Mouse (Mus musculus) heart, embryonic 14.5 days (tissue): ENCODE data around the gene Nat8f5. TPM values are rescaled to one million over a fixed set of nuclear protein-coding genes. Genes with fewer than 3 reads are reported as not detected.
"Not testable (repeated sequence)": the region's sequence is repeated elsewhere in the genome, so short reads cannot be mapped to it uniquely, and the experiment has no call there.

Source experiments
- ATAC-seq: fragments of 200-750 bp; cut with Nextera tagmentation; 2 replicates; pipeline ENCODE4 v1.8.0; 2017; ENCODE audit warnings: low read depth, moderate TSS enrichment; ENCODE audit not compliant: insufficient number of reproducible peaks, insufficient read depth, low FRiP score
- H3K27ac ChIP-seq, 2 experiments: fragments of 200-500 bp in 1 of 2; fragments of 300-500 bp in 1 of 2; sonication (generic) in 1 of 2; replicated peaks in 1 of 2; 2 replicates each; pipeline ENCODE4 v1.5.1; 2012 to 2014; ENCODE audit warnings: low read depth in 2 of 2, low read length in 2 of 2, control low read depth in 1 of 2, mild to moderate bottlenecking in 1 of 2, mixed read lengths in 1 of 2; ENCODE audit not compliant: control insufficient read depth in 1 of 2, insufficient read depth in 1 of 2
- H3K27me3 ChIP-seq: fragments of 300-500 bp; sonication (generic); 2 replicates; pipeline ENCODE4 v1.6.1; 2014; ENCODE audit warnings: mild to moderate bottlenecking, low read length, control low read depth; ENCODE audit not compliant: control insufficient read depth, insufficient read depth
- H3K36me3 ChIP-seq: fragments of 300-500 bp; sonication (generic); 2 replicates; pipeline ENCODE4 v1.6.1; 2014; ENCODE audit warnings: mild to moderate bottlenecking, control low read depth, low read length, mixed read lengths; ENCODE audit not compliant: control insufficient read depth, insufficient read depth
- H3K4me1 ChIP-seq, 2 experiments: fragments of 200-500 bp in 1 of 2; fragments of 300-500 bp in 1 of 2; sonication (generic) in 1 of 2; 2 replicates each; pipeline ENCODE4 v1.6.1; 2012 to 2014; ENCODE audit warnings: low read length in 2 of 2, control low read depth in 1 of 2, mixed read lengths in 1 of 2; ENCODE audit not compliant: control insufficient read depth in 2 of 2, insufficient read depth in 2 of 2
- H3K4me2 ChIP-seq: fragments of 300-500 bp; sonication (generic); 2 replicates; pipeline ENCODE4 v1.6.1; 2014; ENCODE audit warnings: mild to moderate bottlenecking, low read length
- H3K4me3 ChIP-seq, 2 experiments: fragments of 200-500 bp in 1 of 2; fragments of 300-500 bp in 1 of 2; sonication (generic) in 1 of 2; 2 replicates each; pipeline ENCODE4 v1.5.1; 2012 to 2014; ENCODE audit warnings: low read length in 2 of 2, mild to moderate bottlenecking in 2 of 2, control low read depth in 1 of 2, low read depth in 1 of 2, moderate library complexity in 1 of 2; ENCODE audit not compliant: control insufficient read depth in 1 of 2, insufficient read depth in 1 of 2
- H3K9ac ChIP-seq: fragments of 300-500 bp; sonication (generic); 2 replicates; pipeline ENCODE4 v1.6.1; 2014; ENCODE audit warnings: mild to moderate bottlenecking, low read length
- H3K9me3 ChIP-seq: fragments of 300-500 bp; sonication (generic); 2 replicates; pipeline ENCODE4 v1.6.1; 2016; ENCODE audit warnings: low read length, control low read depth; ENCODE audit not compliant: control insufficient read depth
- WGBS: fragments of 180-500 bp; shearing (Covaris S2); extraction: QIAGEN DNeasy Blood & Tissue Kit; methylation state at CpG from one replicate; pipeline ENCODE4 v1.1.7; 2014; 5-methylcytosine and 5-hydroxymethylcytosine counted together
- polyA plus RNA-seq: library from polyadenylated mRNA; unstranded; fragments of >200 nt; fragmentation: Nextera tagmentation; extraction: Ambion mirVana; gene quantifications from 2 replicates; pipeline ENCODE4 v1.2.1, GENCODE M21; 2014

The Nat8f5 gene
- polyA plus RNA-seq, 1 experiment from 2014 or later = not detected

- 32% methylated on average over 1 of the region's 1 CpGs for WGBS
These were observed 26.1 kb upstream of the Nat8f5 start for GRCm38 (mm10) chr6:85846921-85847320.

GRCm38 (mm10) chr6:85843677-85844458 lies 23.1 kb upstream of the Nat8f5 start:
- not testable (repeated sequence) for H3K4me2 ChIP-seq, H3K4me3 ChIP-seq, H3K4me1 ChIP-seq, ATAC-seq, H3K27me3 ChIP-seq, H3K9ac ChIP-seq, H3K36me3 ChIP-seq, H3K27ac ChIP-seq, H3K9me3 ChIP-seq
- WGBS = 68% methylated on average over 25 of the region's 25 CpGs

More at GRCm38 (mm10) chr6:85846921-85847320, 26.1 kb upstream of the Nat8f5 start:
- H3K27ac ChIP-seq = no peak overlapping the region
- H3K36me3 ChIP-seq = no peaks in the 10 kb centered on the region
- no peaks in the 10 kb centered on the region for H3K27me3 ChIP-seq
- H3K9ac ChIP-seq = no peak overlapping the region
- no peak for ATAC-seq
- H3K4me2 ChIP-seq = no peak overlapping the region
- no peak overlapping the region for H3K4me3 ChIP-seq
- H3K4me1 ChIP-seq = no peaks in the 10 kb centered on the region
- no peaks in the 10 kb centered on the region for H3K9me3 ChIP-seq

GRCm38 (mm10) chr6:85839982-85840381 lies 19.2 kb upstream of the Nat8f5 start:
- ATAC-seq = no peak
- no peaks in the 10 kb centered on the region for H3K4me1 ChIP-seq
- no peaks in the 10 kb centered on the region for H3K27me3 ChIP-seq
- H3K9me3 ChIP-seq = no peaks in the 10 kb centered on the region
- H3K9ac ChIP-seq = no peak overlapping the region
- H3K27ac ChIP-seq = no peak overlapping the region
- no peak overlapping the region for H3K4me2 ChIP-seq
- no peak overlapping the region for H3K4me3 ChIP-seq
- no peaks in the 10 kb centered on the region for H3K36me3 ChIP-seq
- 65% methylated on average over 4 of the region's 4 CpGs for WGBS

GRCm38 (mm10) chr6:85838674-85839073 lies 17.9 kb upstream of the Nat8f5 start:
- Histone ChIP-seq H3K9me3 (no peaks in the 10 kb centered on the region), H3K36me3 (no peaks in the 10 kb centered on the region), H3K4me3 (no peak overlapping the region), H3K27me3 (no peaks in the 10 kb centered on the region), H3K27ac (no peak overlapping the region), H3K4me2 (no peak overlapping the region), H3K4me1 (no peaks in the 10 kb centered on the region), H3K9ac (no peak overlapping the region)
- 80% methylated on average over 8 of the region's 8 CpGs for WGBS
- ATAC-seq = no peak

- not testable (repeated sequence) for H3K27me3 ChIP-seq, H3K36me3 ChIP-seq, H3K27ac ChIP-seq, H3K4me3 ChIP-seq, H3K9ac ChIP-seq, ATAC-seq, H3K9me3 ChIP-seq, H3K4me1 ChIP-seq
- H3K4me2 ChIP-seq = peak overlapping the region; percentile 49
- WGBS = 4% methylated on average over 12 of the region's 12 CpGs
These were observed 16.5 kb upstream of the Nat8f5 start for GRCm38 (mm10) chr6:85837307-85837706.

GRCm38 (mm10) chr6:85836827-85837226 lies 16.1 kb upstream of the Nat8f5 start:
- ATAC-seq, H3K4me3 ChIP-seq, H3K36me3 ChIP-seq, H3K27me3 ChIP-seq, H3K4me1 ChIP-seq, H3K27ac ChIP-seq, H3K9ac ChIP-seq, H3K9me3 ChIP-seq: not testable (repeated sequence)
- 9% methylated on average over 9 of the region's 9 CpGs for WGBS
- peak overlapping the region; percentile 49 for H3K4me2 ChIP-seq

- not testable (repeated sequence) for H3K4me1 ChIP-seq, H3K4me2 ChIP-seq, H3K9ac ChIP-seq, ATAC-seq, H3K36me3 ChIP-seq, H3K27me3 ChIP-seq, H3K27ac ChIP-seq, H3K9me3 ChIP-seq, H3K4me3 ChIP-seq
- WGBS = 77% methylated on average over 5 of the region's 5 CpGs
These were observed 15.3 kb upstream of the Nat8f5 start for GRCm38 (mm10) chr6:85836098-85836497.

- H3K27ac ChIP-seq, H3K4me1 ChIP-seq, H3K36me3 ChIP-seq, H3K4me2 ChIP-seq, ATAC-seq, H3K4me3 ChIP-seq, H3K27me3 ChIP-seq, H3K9ac ChIP-seq, H3K9me3 ChIP-seq: not testable (repeated sequence)
- WGBS = 56% methylated on average over 1 of the region's 2 CpGs
These were observed 14.3 kb upstream of the Nat8f5 start for GRCm38 (mm10) chr6:85835104-85835503.
